ENCODE assay signal across 8 mouse cellular contexts in genomic region chr13:54565594-54566345, GRCm38 (mm10). TPM values are rescaled to one million over a fixed set of nuclear protein-coding genes. Genes with fewer than 3 reads are reported as not detected.
DNase-seq lines count a peak whose midpoint lies in the region; ATAC-seq and TF ChIP-seq lines count a peak whose summit lies in the region.

No protein-coding gene starts in this region.

- no peak for TF ChIP-seq POLR2A in cerebellum, adult 2 months (IDR thresholded peaks at IDR 0.05; ENCODE audit: borderline replicate concordance, insufficient read depth, low read length)

- peak overlapping the region; percentile 98 for H3K4me3 ChIP-seq in cerebellum, adult 2 months (replicated peaks; ENCODE audit: insufficient read depth, low read depth, low read length)
- H3K4me3 ChIP-seq in forebrain, embryonic 16.5 days (replicated peaks; ENCODE audit: low read length), result peak overlapping the region; percentile 95
- H3K4me3 ChIP-seq in hindbrain, embryonic 16.5 days (ENCODE audit: low read length), result peak overlapping the region; percentile 95
- H3K4me3 ChIP-seq in stomach, embryonic 16.5 days (replicated peaks; ENCODE audit: low read length), result peak overlapping the region; percentile 97

- 38% methylated on average over 8 of the region's 8 CpGs for WGBS in cerebellum, adult 2 months
- 37% methylated on average over 8 of the region's 8 CpGs for WGBS in forebrain, embryonic 16.5 days
- WGBS in hindbrain, embryonic 16.5 days, result 41% methylated on average over 8 of the region's 8 CpGs
- WGBS in stomach, embryonic 16.5 days, result 46% methylated on average over 8 of the region's 8 CpGs

- peak overlapping the region; percentile 98; the same call in 1 of the 2 replicates for H3K9ac ChIP-seq in forebrain, embryonic 16.5 days (replicated peaks; ENCODE audit: low read depth, low read length)
- H3K9ac ChIP-seq in hindbrain, embryonic 16.5 days (ENCODE audit: low read depth, low read length), result peak overlapping the region; percentile 41; the same call in 1 of the 2 replicates
- peak overlapping the region; percentile 97; the same call in 1 of the 2 replicates for H3K9ac ChIP-seq in stomach, embryonic 16.5 days (ENCODE audit: low read length)

- peak; percentile 53; the same call in 1 of the 2 replicates for TF ChIP-seq CTCF in cerebellum, adult 2 months (IDR thresholded peaks at IDR 0.05; ENCODE audit: borderline replicate concordance, insufficient read depth, low read depth, low read length)

- no peaks in the 10 kb centered on the region for H3K27me3 ChIP-seq in cerebellum, adult 2 months (ENCODE audit: control insufficient read depth, insufficient read depth, low read length)
- no peaks in the 10 kb centered on the region for H3K27me3 ChIP-seq in forebrain, embryonic 16.5 days (replicated peaks; ENCODE audit: control insufficient read depth, insufficient read depth, low read length)
- H3K27me3 ChIP-seq in hindbrain, embryonic 16.5 days (replicated peaks; ENCODE audit: control insufficient read depth, insufficient read depth, low read length), result no peaks in the 10 kb centered on the region
- H3K27me3 ChIP-seq in stomach, embryonic 16.5 days (ENCODE audit: control insufficient read depth, insufficient read depth, low read length), result no peaks in the 10 kb centered on the region

- H3K27ac ChIP-seq in cerebellum, adult 2 months (ENCODE audit: insufficient read depth, low read length), result peak overlapping the region; percentile 40; the same call in 1 of the 2 replicates
- H3K27ac ChIP-seq in forebrain, embryonic 16.5 days (ENCODE audit: low read length), result peak overlapping the region; percentile 41; the same call in 1 of the 2 replicates
- H3K27ac ChIP-seq in hindbrain, embryonic 16.5 days (ENCODE audit: low read depth, low read length), result peak overlapping the region; percentile 86; the same call in 1 of the 2 replicates
- H3K27ac ChIP-seq in stomach, embryonic 16.5 days (ENCODE audit: low read length), result peak overlapping the region; percentile 48

- intact Hi-C loops in left cerebral cortex, postnatal 4 days (cut with DNase I), result loop anchor here (10.0 kb wide), 1 partner anchor 101 kb away; the partner anchor contains the start of gene Thoc3

- peaks cover 16% of the 10 kb centered on the region for H3K4me1 ChIP-seq in cerebellum, adult 2 months (ENCODE audit: control insufficient read depth, insufficient read depth, low read length)
- H3K4me1 ChIP-seq in forebrain, embryonic 16.5 days (replicated peaks; ENCODE audit: control insufficient read depth, insufficient read depth, low read length), result peaks cover 18% of the 10 kb centered on the region
- peaks cover 13% of the 10 kb centered on the region for H3K4me1 ChIP-seq in hindbrain, embryonic 16.5 days (ENCODE audit: control insufficient read depth, insufficient read depth, low read depth, low read length)
- peaks cover 8% of the 10 kb centered on the region for H3K4me1 ChIP-seq in stomach, embryonic 16.5 days (ENCODE audit: control insufficient read depth, insufficient read depth, low read length)

- DNase-seq in cerebellum, adult 11 months, result peak; percentile 63
- DNase-seq in cerebellum, adult 2 months, result peak; percentile 63 to 67
- DNase-seq in left cerebral cortex, postnatal 4 days, result peak; percentile 61

- H3K36me3 ChIP-seq in forebrain, embryonic 16.5 days (ENCODE audit: control insufficient read depth, insufficient read depth), result no peaks in the 10 kb centered on the region; the same call in 1 of the 2 replicates
- peaks cover 14% of the 10 kb centered on the region; the same call in 1 of the 2 replicates for H3K36me3 ChIP-seq in hindbrain, embryonic 16.5 days (ENCODE audit: control insufficient read depth, insufficient read depth, low read length)
- 0 out of 2 replicates have a peak, but pooled peaks cover under 1% of the 10 kb centered on the region for H3K36me3 ChIP-seq in stomach, embryonic 16.5 days (ENCODE audit: control insufficient read depth, insufficient read depth, low read length)

- no peak for ATAC-seq in cerebellum, adult (ENCODE audit: insufficient number of reproducible peaks, low FRiP score, low TSS enrichment)
- ATAC-seq in forebrain, embryonic 16.5 days, result peak; percentile 45
- peak; percentile 35 for ATAC-seq in hindbrain, embryonic 16.5 days
- peak; percentile 61 for ATAC-seq in megakaryocyte progenitor cell, adult 5-6 weeks (replicated peaks; ENCODE audit: poor library complexity)
- peak; percentile 61; the same call in 1 of the 2 replicates for ATAC-seq in stomach, embryonic 16.5 days (ENCODE audit: insufficient read depth, low FRiP score)

- H3K4me2 ChIP-seq in forebrain, embryonic 16.5 days (ENCODE audit: low read length), result peak overlapping the region; percentile 76
- peak overlapping the region; percentile 81 for H3K4me2 ChIP-seq in hindbrain, embryonic 16.5 days (ENCODE audit: low read length)
- peak overlapping the region; percentile 64 for H3K4me2 ChIP-seq in stomach, embryonic 16.5 days (ENCODE audit: low read depth, low read length)

- no peaks in the 10 kb centered on the region for H3K9me3 ChIP-seq in forebrain, embryonic 16.5 days (ENCODE audit: control insufficient read depth, low read length)
- H3K9me3 ChIP-seq in hindbrain, embryonic 16.5 days (ENCODE audit: control insufficient read depth, low read length), result no peaks in the 10 kb centered on the region
- no peaks in the 10 kb centered on the region for H3K9me3 ChIP-seq in stomach, embryonic 16.5 days (replicated peaks; ENCODE audit: control insufficient read depth, low read length)

RNA-seq across cellular contexts. Expression of gene 4833439L19Rik, which starts 0.5 kb away (rescaled TPM):
- 199 and 212 TPM in 2 replicates for polyA plus RNA-seq in cerebellum, adult 2 months (2012; rRNA removed)
- polyA plus RNA-seq in forebrain, embryonic 16.5 days (2015; fragmentation: Nextera tagmentation; extraction: Ambion mirVana), result 310 and 319 TPM in 2 replicates
- 268 and 272 TPM in 2 replicates for polyA plus RNA-seq in hindbrain, embryonic 16.5 days (2015; fragmentation: Nextera tagmentation; extraction: Ambion mirVana)
- 100 to 1,000 TPM; 148 to 157 TPM for total RNA-seq in left cerebral cortex, postnatal 4 days (2021)
- total RNA-seq in megakaryocyte progenitor cell, adult 5-6 weeks (2015), result 56.2 and 56.5 TPM in 2 replicates
- total RNA-seq in megakaryocyte progenitor cell, adult 5-6 weeks (2017), result 30.0 and 37.5 TPM in 2 replicates
- polyA plus RNA-seq in stomach, embryonic 16.5 days (2015; fragmentation: Nextera tagmentation; extraction: Ambion mirVana), result 125 and 147 TPM in 2 replicates

RNA-seq across cellular contexts. Expression of gene Arl10, which starts 9.0 kb away (rescaled TPM):
- 29.4 and 32.0 TPM in 2 replicates for polyA plus RNA-seq in cerebellum, adult 2 months (2012; rRNA removed)
- polyA plus RNA-seq in forebrain, embryonic 16.5 days (2015; fragmentation: Nextera tagmentation; extraction: Ambion mirVana), result 79.7 and 92.5 TPM in 2 replicates
- 96.9 and 100 TPM in 2 replicates for polyA plus RNA-seq in hindbrain, embryonic 16.5 days (2015; fragmentation: Nextera tagmentation; extraction: Ambion mirVana)
- total RNA-seq in left cerebral cortex, postnatal 4 days (2021), result 10 to 100 TPM; 73.5 to 75.1 TPM
- total RNA-seq in megakaryocyte progenitor cell, adult 5-6 weeks (2015), result 9.7 and 15.7 TPM in 2 replicates
- total RNA-seq in megakaryocyte progenitor cell, adult 5-6 weeks (2017), result 9.5 and 14.0 TPM in 2 replicates
- 21.7 and 23.1 TPM in 2 replicates for polyA plus RNA-seq in stomach, embryonic 16.5 days (2015; fragmentation: Nextera tagmentation; extraction: Ambion mirVana)

RNA-seq across cellular contexts. Expression of gene Nop16, which starts 24.1 kb away (rescaled TPM):
- polyA plus RNA-seq in cerebellum, adult 2 months (2012; rRNA removed), result 24.4 and 26.4 TPM in 2 replicates
- polyA plus RNA-seq in forebrain, embryonic 16.5 days (2015; fragmentation: Nextera tagmentation; extraction: Ambion mirVana), result 67.7 and 69.8 TPM in 2 replicates
- 64.7 and 69.1 TPM in 2 replicates for polyA plus RNA-seq in hindbrain, embryonic 16.5 days (2015; fragmentation: Nextera tagmentation; extraction: Ambion mirVana)
- total RNA-seq in left cerebral cortex, postnatal 4 days (2021), result 10 to 100 TPM; 30.8 to 36.3 TPM
- total RNA-seq in megakaryocyte progenitor cell, adult 5-6 weeks (2015), result 54.2 and 59.3 TPM in 2 replicates
- 69.7 and 104 TPM in 2 replicates for total RNA-seq in megakaryocyte progenitor cell, adult 5-6 weeks (2017)
- 87.1 and 88.7 TPM in 2 replicates for polyA plus RNA-seq in stomach, embryonic 16.5 days (2015; fragmentation: Nextera tagmentation; extraction: Ambion mirVana)

RNA-seq across cellular contexts. Expression of gene Higd2a, which starts 24.2 kb away (rescaled TPM):
- polyA plus RNA-seq in cerebellum, adult 2 months (2012; rRNA removed), result 290 and 306 TPM in 2 replicates
- 195 and 207 TPM in 2 replicates for polyA plus RNA-seq in forebrain, embryonic 16.5 days (2015; fragmentation: Nextera tagmentation; extraction: Ambion mirVana)
- polyA plus RNA-seq in hindbrain, embryonic 16.5 days (2015; fragmentation: Nextera tagmentation; extraction: Ambion mirVana), result 253 and 288 TPM in 2 replicates
- total RNA-seq in left cerebral cortex, postnatal 4 days (2021), result 100 to 1,000 TPM; 118 to 126 TPM
- total RNA-seq in megakaryocyte progenitor cell, adult 5-6 weeks (2015), result 101 and 120 TPM in 2 replicates
- 51.6 and 87.6 TPM in 2 replicates for total RNA-seq in megakaryocyte progenitor cell, adult 5-6 weeks (2017)
- polyA plus RNA-seq in stomach, embryonic 16.5 days (2015; fragmentation: Nextera tagmentation; extraction: Ambion mirVana), result 182 and 211 TPM in 2 replicates

RNA-seq across cellular contexts. Expression of gene Cltb, which starts 45.4 kb away (rescaled TPM):
- polyA plus RNA-seq in cerebellum, adult 2 months (2012; rRNA removed), result 391 and 435 TPM in 2 replicates
- 132 and 157 TPM in 2 replicates for polyA plus RNA-seq in forebrain, embryonic 16.5 days (2015; fragmentation: Nextera tagmentation; extraction: Ambion mirVana)
- polyA plus RNA-seq in hindbrain, embryonic 16.5 days (2015; fragmentation: Nextera tagmentation; extraction: Ambion mirVana), result 244 and 276 TPM in 2 replicates
- 100 to 1,000 TPM; 256 to 262 TPM for total RNA-seq in left cerebral cortex, postnatal 4 days (2021)
- 4.2 and 6.1 TPM in 2 replicates for total RNA-seq in megakaryocyte progenitor cell, adult 5-6 weeks (2015)
- total RNA-seq in megakaryocyte progenitor cell, adult 5-6 weeks (2017), result 11.0 and 13.1 TPM in 2 replicates
- polyA plus RNA-seq in stomach, embryonic 16.5 days (2015; fragmentation: Nextera tagmentation; extraction: Ambion mirVana), result 79.6 and 79.8 TPM in 2 replicates

Comparison
In these comparisons a context has a peak if more than half of its experiments do, and no peak if none do; other contexts are left out.
1. H3K9ac ChIP-seq: peak in every context shown above with its lines; median percentile 98 in forebrain, embryonic 16.5 days; 97 in stomach, embryonic 16.5 days; 41 in hindbrain, embryonic 16.5 days.